Mouse (Mus musculus) gonadal fat pad, adult 2 months (tissue): ENCODE results near the gene Polr1b. TPM values are rescaled to one million over a fixed set of nuclear protein-coding genes. Genes with fewer than 3 reads are reported as not detected.

ENCODE experiments used
- DNase-seq: peaks from one replicate; pipeline ENCODE4 v3.0.0-alpha.2; 2012; ENCODE audit warnings: low read depth
- polyA plus RNA-seq: library from polyadenylated mRNA; depleted of rRNA; stranded (reverse); fragments of >200 nt; gene quantifications from 2 replicates; pipeline ENCODE4 v1.2.3, GENCODE M21; 2012; rRNA removed

Polr1b gene
- polyA plus RNA-seq, result 17.4 and 18.6 TPM in 2 replicates

DNA sequence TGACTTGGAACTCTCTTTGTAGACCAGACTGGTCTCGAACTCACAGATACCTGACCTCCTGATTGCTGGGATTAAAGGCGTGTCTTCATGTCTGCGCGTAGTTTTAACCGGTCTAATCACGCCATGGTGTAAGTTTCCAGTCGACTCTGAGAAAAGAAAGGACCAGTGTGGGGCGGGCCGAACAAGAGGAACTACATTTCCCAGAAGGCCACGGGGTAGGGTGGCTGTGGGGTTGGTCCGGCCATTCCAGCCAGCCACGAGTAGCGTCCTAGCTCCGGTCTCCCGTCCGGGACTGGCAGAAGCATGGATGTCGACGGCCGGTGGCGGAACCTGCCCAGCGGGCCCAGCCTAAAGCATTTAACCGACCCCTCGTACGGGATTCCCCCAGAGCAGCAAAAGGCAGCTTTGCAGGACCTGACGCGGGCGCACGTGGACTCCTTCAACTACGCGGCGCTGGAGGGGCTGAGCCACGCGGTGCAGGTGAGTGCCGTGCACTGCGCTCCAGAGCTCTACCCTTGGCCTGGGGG is at the start of gene Polr1b:
Gene Polr1b, plus strand, starts transcription at position 212 of the 527 bp plus-strand sequence.
- peak; percentile 78 for DNase-seq

DNA sequence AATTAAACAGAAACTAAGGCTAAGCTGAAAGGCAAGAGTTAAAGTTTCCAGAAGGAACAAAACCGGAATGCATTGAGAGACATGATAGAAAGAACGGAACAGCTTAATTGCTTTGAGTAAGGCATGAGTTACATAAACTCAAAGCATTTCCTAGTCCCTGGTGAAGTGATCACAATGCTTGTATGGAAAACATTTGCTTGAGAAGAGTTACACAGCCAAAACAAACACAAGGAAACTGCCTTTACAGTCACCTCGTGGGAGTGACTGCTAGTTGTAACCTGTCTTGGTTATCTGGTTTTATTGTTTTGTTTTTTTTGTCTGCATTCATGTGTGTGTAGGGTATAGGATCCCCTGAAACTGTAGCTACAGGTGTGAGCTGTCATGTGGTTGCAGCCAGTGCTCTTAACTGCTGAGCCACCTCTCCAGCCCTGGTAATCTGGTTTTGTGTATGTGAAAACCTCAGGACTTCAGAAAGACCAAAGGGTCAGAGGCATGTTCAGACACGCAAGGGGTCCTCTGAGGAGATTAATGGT is 48.3 kb upstream of the Polr1b start:
- DNase-seq, result peak; percentile 75

DNA sequence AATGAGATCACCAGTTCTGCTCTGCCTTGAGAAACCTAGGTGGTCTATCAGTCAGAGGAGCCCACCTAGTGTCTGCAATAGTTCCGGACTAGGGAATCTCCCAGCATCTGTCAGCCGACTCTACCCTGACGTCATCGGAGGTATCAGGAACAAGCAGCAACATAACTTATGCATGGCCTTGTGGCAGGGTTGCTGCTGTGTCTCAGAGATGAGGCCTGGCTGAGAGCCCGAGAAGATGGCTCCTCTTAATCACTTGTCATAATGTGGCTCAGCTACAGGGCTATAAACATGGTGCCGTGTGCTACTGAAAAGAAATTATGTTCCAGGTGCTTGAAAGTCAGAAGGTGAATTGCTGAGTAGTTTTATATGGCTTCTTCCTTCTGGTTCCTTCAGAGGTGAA is 45.1 kb upstream of the Polr1b start:
- DNase-seq, result no peak

DNA sequence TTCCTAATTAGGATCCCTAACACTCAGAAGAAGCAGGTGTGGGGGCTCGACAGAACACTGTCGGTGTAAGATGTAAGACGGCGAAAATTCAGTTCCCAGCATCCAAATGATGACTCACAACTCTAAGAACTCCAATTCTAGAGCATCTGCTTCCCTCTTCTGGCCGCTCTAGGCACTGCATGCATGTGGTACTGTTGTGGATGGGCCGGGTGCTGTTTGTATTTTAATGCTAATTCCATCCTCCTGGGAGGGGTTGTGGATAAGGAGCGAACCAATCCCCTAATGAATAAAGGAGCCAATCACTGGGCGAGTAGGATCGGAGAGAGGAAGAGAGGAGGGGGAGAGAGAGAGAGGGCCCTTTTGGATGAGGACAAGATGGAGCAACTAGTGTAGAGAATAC is 44.2 kb upstream of the Polr1b start:
- no peak for DNase-seq

DNA sequence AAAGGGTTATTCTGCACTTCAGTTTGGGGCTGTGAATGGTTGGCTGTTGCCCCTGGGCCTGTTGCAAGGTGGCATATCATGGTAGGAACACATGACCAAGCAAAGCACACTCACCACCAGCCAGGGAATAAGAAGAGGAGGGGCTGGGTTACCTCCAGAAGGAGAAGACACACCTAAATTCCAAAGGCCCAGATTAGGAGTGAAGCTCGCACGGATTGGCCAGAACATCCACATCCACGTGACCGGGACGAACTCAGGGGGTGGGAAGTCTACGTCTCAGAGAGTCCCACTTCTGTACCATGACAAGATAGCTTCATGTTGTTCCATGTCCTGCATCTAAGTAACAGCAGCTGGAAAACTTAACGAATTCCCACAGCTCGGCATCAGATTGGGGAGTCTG is 43.5 kb upstream of the Polr1b start:
- DNase-seq, result no peak

GRCm38 (mm10) chr2:129057920-129058361 is 42.9 kb upstream of the Polr1b start:
- no peak for DNase-seq

- DNase-seq, result no peak
Observed at GRCm38 (mm10) chr2:129061456-129062059, 39.2 kb upstream of the Polr1b start.

DNA sequence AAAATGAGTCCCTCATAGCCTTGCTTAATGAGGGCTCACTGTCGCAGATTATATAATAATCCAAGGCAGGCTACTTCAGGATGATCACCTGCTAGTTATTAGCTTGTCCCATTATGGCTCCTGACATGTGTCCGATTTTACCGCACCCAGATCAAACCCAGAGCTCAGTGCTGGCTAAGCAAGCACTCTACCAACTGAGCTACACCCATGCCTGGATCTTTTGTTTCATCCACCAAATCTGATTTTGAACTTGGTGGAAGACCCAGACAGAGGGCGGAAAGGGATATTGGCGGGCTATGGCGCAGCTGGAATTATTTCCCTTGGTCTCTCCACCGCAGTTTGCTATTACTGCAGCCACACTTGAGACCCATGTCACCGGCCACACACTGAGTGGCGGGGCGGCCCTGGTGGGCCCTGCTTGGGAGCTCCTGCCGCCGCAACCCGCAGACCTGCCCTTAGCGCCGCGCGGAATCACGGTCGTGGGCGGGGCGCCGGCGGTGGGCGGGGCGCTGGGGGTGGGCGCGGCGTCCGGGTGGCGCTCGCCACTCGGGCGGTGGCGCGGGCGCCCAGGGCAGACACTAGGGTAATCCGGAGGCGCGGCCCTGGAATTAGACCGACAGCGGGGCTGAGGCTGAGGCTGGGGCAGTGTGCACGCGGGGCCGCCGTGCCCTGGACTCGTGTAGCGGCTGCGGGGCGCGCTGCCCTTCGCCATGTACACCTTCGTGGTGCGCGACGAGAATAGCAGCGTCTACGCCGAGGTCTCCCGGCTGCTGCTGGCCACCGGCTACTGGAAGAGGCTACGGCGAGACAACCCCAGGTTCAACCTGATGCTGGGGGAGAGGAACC is 35.1 kb upstream of the Polr1b start, which contains the start of gene Ttl:
Gene Ttl, plus strand, starts transcription at position 506 of the 846 bp plus-strand sequence.
- DNase-seq, result no peak

DNA sequence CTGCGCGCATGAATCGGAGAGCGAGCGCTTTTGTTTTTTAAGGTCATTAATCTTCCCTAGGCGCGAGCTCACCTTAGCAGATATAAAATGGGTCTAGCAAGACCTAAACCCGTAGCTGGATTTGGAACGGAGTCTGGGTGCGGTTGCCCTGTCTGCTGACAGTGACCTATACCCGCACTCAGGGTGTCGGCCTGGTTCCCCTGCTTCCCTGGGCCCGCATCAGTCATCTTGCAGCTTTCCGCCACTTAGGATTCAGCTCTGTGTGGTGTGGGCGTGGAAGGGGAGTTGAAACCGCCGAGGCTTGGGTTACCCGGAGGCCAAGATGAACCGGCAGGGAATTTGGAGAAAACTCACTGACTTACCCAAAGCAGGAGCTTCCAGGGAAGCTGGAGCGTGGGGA is 34.5 kb upstream of the Polr1b start:
- no peak for DNase-seq

GRCm38 (mm10) chr2:129070296-129070695 is 30.5 kb upstream of the Polr1b start:
- no peak for DNase-seq

DNA sequence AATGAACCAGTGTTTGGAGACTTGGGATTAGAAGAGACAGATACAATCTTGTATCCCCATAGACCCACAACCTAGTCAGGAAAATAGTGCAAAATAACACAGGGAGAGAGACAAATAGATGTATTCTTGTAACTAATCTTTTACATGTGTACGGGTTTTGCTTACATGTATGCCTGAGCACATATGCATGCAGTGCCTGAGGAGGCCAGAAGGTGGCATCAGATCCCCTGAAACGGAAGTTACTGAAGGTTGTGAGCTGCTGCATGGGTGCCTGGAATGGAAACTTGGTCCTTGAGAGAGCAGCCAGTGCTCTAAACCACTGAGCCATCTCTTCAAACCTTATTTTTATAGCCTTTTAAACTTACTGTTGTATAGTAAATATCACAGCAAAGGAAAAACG is 22.5 kb upstream of the Polr1b start:
- DNase-seq, result no peak

DNA sequence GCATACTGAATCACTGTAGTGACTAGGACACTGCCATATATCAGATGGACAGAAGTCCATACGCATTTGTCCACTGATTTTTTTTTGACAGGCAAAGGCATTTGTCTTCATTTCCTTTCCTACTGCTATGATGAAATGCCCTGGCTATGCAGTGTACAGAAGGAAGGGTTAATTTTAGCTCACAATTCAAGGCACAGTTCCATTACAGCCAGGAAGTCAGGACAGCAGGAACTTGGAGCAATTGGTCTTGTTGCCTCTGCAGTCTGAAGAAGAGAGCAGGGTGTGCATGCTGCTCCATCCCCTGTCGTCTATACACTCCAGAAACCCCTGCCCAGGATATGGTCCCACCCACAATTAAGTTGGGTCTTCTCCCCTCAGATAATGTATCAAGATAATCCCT is 21.6 kb upstream of the Polr1b start:
- DNase-seq, result no peak

GRCm38 (mm10) chr2:129081097-129081496 is 19.7 kb upstream of the Polr1b start:
- no peak for DNase-seq

GRCm38 (mm10) chr2:129083514-129083913 is 17.3 kb upstream of the Polr1b start:
- no peak for DNase-seq

DNA sequence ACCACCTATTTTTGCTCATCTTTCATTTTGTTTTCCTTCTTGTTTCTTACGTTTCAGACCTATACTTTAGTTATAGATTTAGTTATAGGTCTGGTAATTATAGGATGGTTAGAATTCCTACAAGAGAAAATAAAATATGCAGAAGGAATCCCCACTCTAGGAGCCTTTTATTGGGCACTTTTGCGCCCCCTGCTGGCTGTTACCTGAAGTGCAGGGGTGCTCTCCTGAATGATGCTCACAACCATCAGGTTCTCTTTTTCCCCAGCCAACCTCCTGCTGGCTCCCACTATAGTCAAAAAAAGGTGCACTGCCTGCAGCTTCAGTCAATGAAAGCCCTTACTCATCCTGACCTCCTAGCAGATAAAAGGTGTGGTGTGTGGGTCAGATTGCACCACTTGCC is 15.8 kb upstream of the Polr1b start:
- DNase-seq, result no peak

DNA sequence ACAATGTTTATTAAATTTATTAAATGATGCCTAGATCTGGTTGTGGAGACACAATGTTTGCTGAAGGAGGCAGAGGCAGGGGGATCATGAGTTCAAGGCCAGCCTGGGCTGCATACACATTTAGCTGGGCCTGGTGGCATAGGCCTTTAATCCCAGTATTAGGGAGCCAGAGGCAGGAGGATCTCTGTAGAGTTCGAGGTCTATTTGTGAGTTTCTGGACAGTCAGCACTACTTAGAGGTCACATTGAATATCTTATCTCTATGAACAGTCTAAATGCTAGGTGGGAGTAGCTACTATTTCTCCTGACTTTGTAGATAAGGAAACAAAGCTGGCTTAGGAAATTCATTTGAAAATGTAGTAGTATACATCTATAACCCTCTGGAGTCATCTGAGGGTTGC is 13.3 kb upstream of the Polr1b start:
- DNase-seq, result no peak

GRCm38 (mm10) chr2:129090370-129090769 is 10.4 kb upstream of the Polr1b start:
- DNase-seq, result no peak

- no peak for DNase-seq
Observed at GRCm38 (mm10) chr2:129092810-129093209, 8.0 kb upstream of the Polr1b start.

- no peak for DNase-seq
Observed at GRCm38 (mm10) chr2:129093926-129094724, 6.7 kb upstream of the Polr1b start.

GRCm38 (mm10) chr2:129112924-129113323 is 12.1 kb downstream of the Polr1b start:
- no peak for DNase-seq

DNA sequence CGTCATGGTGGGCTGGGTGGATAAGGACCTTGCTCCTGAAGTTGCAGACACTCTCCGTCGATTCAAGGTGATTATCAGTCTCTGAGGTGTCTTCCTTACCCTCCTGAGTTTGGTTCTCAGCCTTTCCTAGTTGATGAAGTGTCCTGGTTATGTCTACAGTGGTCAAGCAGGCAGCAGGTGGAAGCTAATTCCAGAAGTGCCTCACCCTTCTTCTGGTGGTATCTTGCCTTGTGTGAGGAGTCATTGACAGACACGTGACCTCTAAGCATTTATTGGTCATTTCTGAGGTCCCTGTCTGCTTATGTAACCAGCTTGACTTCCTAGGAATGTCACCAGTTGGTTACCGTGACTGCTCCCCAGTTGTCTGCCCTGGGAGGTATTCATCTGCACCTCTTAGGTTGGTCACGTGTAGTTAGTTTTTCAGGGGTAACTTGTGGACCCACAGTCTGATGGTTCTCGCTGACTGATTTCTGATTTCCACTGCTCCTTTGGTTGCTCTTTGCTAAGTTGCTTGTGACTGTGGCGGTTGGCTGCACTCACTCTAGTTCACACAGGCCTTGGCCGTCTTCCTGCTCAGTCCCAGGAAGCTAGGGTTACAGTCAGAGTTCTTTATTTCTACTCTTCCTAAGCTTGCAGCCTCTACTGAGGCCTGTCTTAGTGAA is 15.0 kb downstream of the Polr1b start:
- DNase-seq, result no peak
